Mouse (Mus musculus) testis, adult 2 months (tissue): ENCODE data around the gene Lrrc8d. TPM values are rescaled to one million over a fixed set of nuclear protein-coding genes. Genes with fewer than 3 reads are reported as not detected.

Experiments used
- H3K27ac ChIP-seq: fragments of 200-500 bp; 2 replicates; pipeline ENCODE4 v1.5.1; 2012; ENCODE audit warnings: low read depth, low read length; ENCODE audit not compliant: control insufficient read depth, insufficient read depth
- H3K27me3 ChIP-seq: fragments of 200-500 bp; 2 replicates; pipeline ENCODE4 v1.6.1; 2012; ENCODE audit warnings: mild to moderate bottlenecking, low read length, moderate library complexity; ENCODE audit not compliant: control insufficient read depth, insufficient read depth
- H3K36me3 ChIP-seq: fragments of 200-500 bp; 2 replicates; pipeline ENCODE4 v1.6.1; 2012; ENCODE audit warnings: mild to moderate bottlenecking, low read length; ENCODE audit not compliant: control insufficient read depth, insufficient read depth
- H3K4me1 ChIP-seq: fragments of 200-500 bp; 2 replicates; pipeline ENCODE4 v1.6.1; 2012; ENCODE audit warnings: low read length; ENCODE audit not compliant: control insufficient read depth, insufficient read depth
- H3K4me3 ChIP-seq: fragments of 200-500 bp; 2 replicates; pipeline ENCODE4 v1.5.1; 2012; ENCODE audit warnings: low read depth, mild to moderate bottlenecking, low read length, moderate library complexity, mixed read lengths; ENCODE audit not compliant: control insufficient read depth
- CTCF ChIP-seq: fragments of 200-500 bp; IDR thresholded peaks from 2 replicates; pipeline ENCODE4 v1.5.1; 2012; ENCODE audit warnings: low read depth, mild to moderate bottlenecking, inconsistent platforms, low read length, moderate library complexity; ENCODE audit not compliant: control insufficient read depth, insufficient read depth, insufficient replicate concordance
- POLR2A ChIP-seq: fragments of 200-500 bp; IDR thresholded peaks from 2 replicates; pipeline ENCODE4 v1.6.1; 2012; ENCODE audit warnings: low read depth, mild to moderate bottlenecking, inconsistent platforms, low read length, moderate library complexity; ENCODE audit not compliant: control insufficient read depth
- polyA plus RNA-seq: library from polyadenylated mRNA; depleted of rRNA; stranded (reverse); fragments of >200 nt; gene quantifications from 2 replicates; pipeline ENCODE4 v1.2.3, GENCODE M21; 2012

The Lrrc8d gene
- polyA plus RNA-seq, 1 experiment: 4.8 TPM

DNA sequence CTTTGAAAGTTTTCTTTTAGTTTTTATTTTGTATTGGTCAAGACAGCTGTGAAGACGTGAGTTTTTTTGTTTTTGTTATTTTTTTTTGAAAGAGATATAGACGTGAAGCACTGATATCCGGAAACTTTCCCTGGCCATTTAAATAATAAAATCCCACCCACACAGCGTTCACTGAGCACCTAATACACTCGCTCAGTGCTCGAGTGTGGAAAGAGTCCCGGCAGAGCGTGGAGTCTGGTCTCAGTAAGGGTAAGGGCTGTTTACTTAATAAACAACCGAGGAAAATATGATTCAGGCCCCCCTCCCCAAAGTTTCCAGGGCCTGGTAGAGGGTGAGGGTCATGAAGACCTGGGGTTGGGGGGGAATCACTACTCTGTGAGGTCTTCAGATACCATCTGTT lies 1.6 kb downstream of the Lrrc8d start:
- Histone ChIP-seq H3K4me3 (peak overlapping the region; percentile 80), H3K27me3 (no peaks in the 10 kb centered on the region), H3K4me1 (peaks cover 6% of the 10 kb centered on the region; the same call in 1 of the 2 replicates), H3K27ac (no peak overlapping the region; the same call in 1 of the 2 replicates), H3K36me3 (no peaks in the 10 kb centered on the region)
- no peak for TF ChIP-seq CTCF
- TF ChIP-seq POLR2A: no peak

- H3K27ac ChIP-seq: no peak overlapping the region
- peaks cover 6% of the 10 kb centered on the region; the same call in 1 of the 2 replicates for H3K4me1 ChIP-seq
- H3K36me3 ChIP-seq: no peaks in the 10 kb centered on the region
- TF ChIP-seq CTCF: no peak
- TF ChIP-seq POLR2A: no peak
- no peaks in the 10 kb centered on the region for H3K27me3 ChIP-seq
- no peak overlapping the region for H3K4me3 ChIP-seq
These were observed 2.1 kb downstream of the Lrrc8d start for GRCm38 (mm10) chr5:105701844-105702243.

DNA sequence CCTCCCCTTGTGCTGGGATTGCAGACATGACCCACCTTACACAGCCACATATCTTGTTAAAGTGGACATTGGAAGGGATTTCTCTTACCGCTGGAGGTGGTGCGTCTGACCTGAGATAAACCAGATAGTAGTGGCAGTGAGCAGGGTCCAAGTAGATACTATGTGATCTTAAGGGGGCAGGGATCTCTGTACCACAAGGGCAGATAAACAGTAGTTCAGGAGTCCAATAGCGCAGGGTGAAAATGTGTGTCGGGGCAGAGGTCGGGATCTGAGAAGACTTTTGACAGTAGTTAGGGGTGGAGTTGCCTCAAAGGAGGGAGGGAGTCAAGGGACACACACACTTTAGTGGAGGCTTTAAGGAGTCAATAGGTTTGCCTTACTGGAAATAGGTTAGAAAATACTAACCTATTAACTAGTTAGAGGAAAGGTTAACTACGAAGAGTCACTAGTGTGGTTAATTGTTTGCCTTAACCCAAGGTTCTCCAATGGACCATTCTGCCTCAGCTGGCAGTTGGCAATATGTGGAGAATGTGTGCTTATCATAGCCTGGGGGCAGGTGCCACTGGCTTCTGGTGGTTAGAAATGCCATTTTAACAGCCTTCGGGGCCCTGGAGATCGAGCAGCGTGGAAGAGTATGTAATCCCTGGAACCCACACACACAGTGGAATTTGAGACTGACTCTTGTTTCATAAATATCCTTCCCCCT lies 3.0 kb downstream of the Lrrc8d start:
- Histone ChIP-seq H3K4me3 (no peak overlapping the region), H3K4me1 (peaks cover 6% of the 10 kb centered on the region; the same call in 1 of the 2 replicates), H3K27ac (no peak overlapping the region), H3K36me3 (no peaks in the 10 kb centered on the region), H3K27me3 (no peaks in the 10 kb centered on the region)
- no peak for TF ChIP-seq CTCF
- TF ChIP-seq POLR2A: no peak

DNA sequence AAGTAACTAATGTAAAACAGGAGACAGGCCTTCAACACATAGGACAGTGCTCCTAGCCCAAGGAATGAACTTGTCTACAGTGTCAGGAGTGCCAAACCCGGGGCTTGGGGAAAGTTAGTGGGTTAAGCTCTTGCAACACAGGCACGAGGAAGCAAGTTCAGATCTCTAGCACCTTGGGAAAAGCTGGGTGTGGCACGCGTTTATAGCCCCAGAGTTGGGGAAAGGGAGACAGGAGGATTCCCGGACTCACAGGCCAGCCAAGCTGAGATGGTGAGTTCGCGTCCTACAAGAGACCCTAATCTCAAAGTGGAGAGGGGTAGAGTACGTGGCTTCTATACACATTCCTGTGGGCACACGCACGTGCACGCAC lies 3.5 kb downstream of the Lrrc8d start:
- TF ChIP-seq POLR2A (no peak), CTCF (no peak)
- peaks cover 6% of the 10 kb centered on the region; the same call in 1 of the 2 replicates for H3K4me1 ChIP-seq
- H3K4me3 ChIP-seq: no peak overlapping the region
- H3K36me3 ChIP-seq: no peaks in the 10 kb centered on the region
- H3K27ac ChIP-seq: no peak overlapping the region
- H3K27me3 ChIP-seq: no peaks in the 10 kb centered on the region

DNA sequence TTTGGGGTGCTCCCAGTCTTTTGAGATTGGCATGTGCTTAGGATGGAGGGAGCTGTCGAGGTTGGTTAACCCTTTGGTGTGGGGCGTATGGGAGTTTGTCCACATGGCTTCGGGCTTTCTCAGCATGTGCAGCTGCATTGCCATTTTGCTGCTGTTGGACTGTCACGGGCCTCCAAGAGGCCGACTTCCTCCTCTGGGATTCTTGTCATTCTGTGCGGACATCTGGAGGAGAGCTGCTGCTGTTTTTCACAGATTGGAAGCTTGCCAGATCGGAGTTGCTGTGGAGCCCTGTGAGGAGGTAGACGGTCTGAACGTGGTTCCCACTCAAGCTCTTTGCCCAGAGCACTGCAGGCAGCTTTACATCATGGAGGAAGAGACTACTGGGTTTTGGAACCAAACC lies 4.8 kb downstream of the Lrrc8d start:
- no peak overlapping the region for H3K4me3 ChIP-seq

DNA sequence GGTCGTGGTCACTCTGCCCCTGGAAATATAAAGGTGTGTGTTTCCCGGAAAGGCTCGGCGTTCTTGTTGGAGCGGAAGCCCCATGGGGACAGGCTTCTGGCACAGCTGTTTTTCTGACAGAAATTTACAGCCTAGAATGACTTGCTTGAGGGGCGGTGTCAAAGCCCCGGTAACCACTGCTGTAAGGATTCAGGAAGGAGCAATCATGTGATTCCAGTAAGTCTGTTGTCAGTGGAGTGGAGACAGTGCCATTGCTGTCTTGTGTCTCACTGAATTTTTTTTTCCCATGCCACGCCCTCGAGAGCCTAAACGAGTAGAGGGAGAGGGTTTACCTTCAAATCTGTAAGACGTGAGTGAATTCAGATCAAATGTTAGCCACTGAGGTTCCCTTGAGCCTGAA lies 6.9 kb downstream of the Lrrc8d start:
- TF ChIP-seq POLR2A: no peak
- no peak for TF ChIP-seq CTCF
- no peaks in the 10 kb centered on the region for H3K4me1 ChIP-seq
- H3K36me3 ChIP-seq: no peaks in the 10 kb centered on the region
- H3K27me3 ChIP-seq: no peaks in the 10 kb centered on the region
- H3K4me3 ChIP-seq: no peak overlapping the region
- H3K27ac ChIP-seq: no peak overlapping the region

More for the DNA sequence above, 4.8 kb downstream of the Lrrc8d start:
- Histone ChIP-seq H3K27me3 (no peaks in the 10 kb centered on the region), H3K36me3 (no peaks in the 10 kb centered on the region), H3K27ac (no peak overlapping the region), H3K4me1 (peaks cover 2% of the 10 kb centered on the region; the same call in 1 of the 2 replicates)
- TF ChIP-seq CTCF (no peak), POLR2A (no peak)

DNA sequence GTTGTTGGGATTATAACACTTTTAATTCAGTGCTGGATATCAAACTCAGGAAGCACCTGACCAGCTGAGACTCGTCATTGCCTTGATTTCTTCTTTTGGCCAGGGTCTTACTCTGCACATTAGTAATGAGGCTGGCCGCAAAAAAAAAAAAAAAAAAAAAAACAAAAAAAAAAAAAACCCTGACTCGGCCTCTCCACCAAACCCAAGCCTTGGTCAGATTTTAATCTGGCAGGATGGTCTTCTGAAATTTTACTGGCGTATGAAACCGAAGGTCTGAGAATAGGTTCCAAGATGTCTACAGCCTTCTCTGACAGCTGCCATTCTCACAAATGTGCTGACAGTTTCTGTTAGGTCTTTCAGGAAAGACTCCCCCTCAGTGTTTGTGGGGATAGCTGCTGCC lies 8.5 kb downstream of the Lrrc8d start:
- TF ChIP-seq CTCF: no peak
- TF ChIP-seq POLR2A: no peak
- no peaks in the 10 kb centered on the region for H3K4me1 ChIP-seq
- H3K27ac ChIP-seq: no peak overlapping the region
- no peak overlapping the region for H3K4me3 ChIP-seq
- H3K27me3 ChIP-seq: no peaks in the 10 kb centered on the region
- H3K36me3 ChIP-seq: no peaks in the 10 kb centered on the region
